Mouse (Mus musculus) embryonic fibroblast, embryonic 13.5 days (primary cell): ENCODE measurements around the gene Nf1. TPM values are rescaled to one million over a fixed set of nuclear protein-coding genes. Genes with fewer than 3 reads are reported as not detected.

ENCODE experiments used
- H3K27ac ChIP-seq: 2 replicates; pipeline ENCODE4 v1.5.1; 2012; ENCODE audit warnings: low read length, control low read depth, inconsistent platforms; ENCODE audit not compliant: insufficient read depth
- H3K4me1 ChIP-seq: 2 replicates; pipeline ENCODE4 v1.6.1; 2011; ENCODE audit warnings: low read length; ENCODE audit not compliant: control insufficient read depth, insufficient read depth
- H3K4me3 ChIP-seq: 2 replicates; pipeline ENCODE4 v1.5.1; 2011; ENCODE audit warnings: mild to moderate bottlenecking, control low read depth, low read length; ENCODE audit not compliant: insufficient read depth
- CTCF ChIP-seq: IDR thresholded peaks from 2 replicates; pipeline ENCODE4 v1.5.1; 2011; ENCODE audit warnings: mild to moderate bottlenecking, control low read depth, low read length, moderate library complexity, borderline replicate concordance; ENCODE audit not compliant: insufficient read depth
- POLR2A ChIP-seq: IDR thresholded peaks from 2 replicates; pipeline ENCODE4 v1.6.1; 2011; ENCODE audit warnings: low read depth, mild to moderate bottlenecking, control low read depth, low read length, moderate library complexity
- polyA plus RNA-seq: library from polyadenylated mRNA; stranded (reverse); fragments of >200 nt; gene quantifications from 2 replicates; pipeline ENCODE4 v1.2.4, GENCODE M21; 2011; ENCODE audit warnings: low read depth; ENCODE audit not compliant: missing spikeins, insufficient read length

The Nf1 gene
- polyA plus RNA-seq, 1 experiment: 65.2 TPM

DNA sequence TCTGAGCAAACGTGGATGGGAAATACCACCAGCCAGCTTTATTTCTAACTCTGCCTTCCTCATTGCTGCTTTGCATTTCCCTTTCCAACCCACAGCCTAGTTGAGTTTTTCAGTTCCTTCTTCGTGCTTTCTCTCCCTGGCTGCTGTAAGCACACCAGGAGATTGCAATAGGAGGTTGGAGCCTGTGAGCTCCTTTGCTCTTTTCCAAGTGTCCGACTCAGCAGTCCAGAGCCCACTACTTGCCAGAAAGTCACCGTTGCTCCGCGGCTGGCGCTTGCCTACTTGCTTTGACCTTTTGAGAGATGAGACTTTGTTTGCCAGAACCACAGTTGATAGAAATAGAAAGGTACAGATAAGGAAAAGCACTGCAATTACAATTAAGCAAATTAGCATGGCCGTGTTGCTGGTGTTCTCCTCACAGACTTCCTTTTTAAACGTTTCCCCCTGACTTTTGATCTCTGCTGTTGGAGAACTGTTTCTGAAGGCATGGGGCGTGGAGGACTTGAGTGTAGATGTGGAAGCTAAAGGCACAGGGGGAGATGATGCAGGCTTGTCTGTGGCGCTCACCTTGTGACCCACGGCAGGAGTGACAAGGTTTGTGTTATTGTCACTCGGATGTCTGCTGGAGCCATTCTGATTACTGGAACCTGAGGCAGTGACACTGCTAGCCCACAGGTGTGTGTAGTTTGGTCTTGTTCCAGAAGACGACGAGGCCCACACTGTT lies 187.7 kb downstream of the Nf1 start:
- H3K4me3 ChIP-seq: no peak overlapping the region
- TF ChIP-seq POLR2A: no peak
- TF ChIP-seq CTCF: no peak

GRCm38 (mm10) chr11:79527739-79528384 lies 188.4 kb downstream of the Nf1 start:
- Histone ChIP-seq H3K4me3 (no peak overlapping the region), H3K27ac (no peak overlapping the region), H3K4me1 (peaks cover 2% of the 10 kb centered on the region; the same call in 1 of the 2 replicates)
- no peak for TF ChIP-seq POLR2A
- no peak for TF ChIP-seq CTCF

More for the DNA sequence above, 187.7 kb downstream of the Nf1 start:
- H3K27ac ChIP-seq: no peak overlapping the region
- H3K4me1 ChIP-seq: peaks cover 2% of the 10 kb centered on the region; the same call in 1 of the 2 replicates

- TF ChIP-seq CTCF (no peak), POLR2A (no peak)
- Histone ChIP-seq H3K4me3 (no peak overlapping the region), H3K27ac (no peak overlapping the region), H3K4me1 (peaks cover under 1% of the 10 kb centered on the region; the same call in 1 of the 2 replicates)
Observed at GRCm38 (mm10) chr11:79528601-79529000, 189.1 kb downstream of the Nf1 start.

GRCm38 (mm10) chr11:79529226-79529625 lies 189.7 kb downstream of the Nf1 start:
- no peak for TF ChIP-seq CTCF
- no peak for TF ChIP-seq POLR2A
- Histone ChIP-seq H3K27ac (peak overlapping the region; percentile 44; the same call in 1 of the 2 replicates), H3K4me1 (peaks cover 5% of the 10 kb centered on the region)

DNA sequence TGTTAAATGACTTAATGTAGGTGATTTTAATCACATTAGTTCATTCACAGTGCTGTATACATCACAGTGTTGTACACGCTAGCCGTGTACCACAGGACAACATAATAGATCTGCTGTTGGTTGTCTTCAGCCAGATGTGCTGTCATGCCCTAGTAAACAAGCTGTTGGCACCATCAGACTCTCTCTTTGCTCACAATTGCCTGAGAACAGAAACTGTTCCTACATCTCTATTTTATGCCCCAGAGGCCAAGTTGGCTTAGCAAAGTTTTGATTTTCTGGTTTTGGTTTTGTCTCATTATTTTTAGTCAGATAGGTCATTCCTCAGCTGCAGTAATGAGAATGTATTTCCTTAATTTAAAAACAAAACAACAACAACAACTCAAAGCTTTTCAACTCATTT lies 190.2 kb downstream of the Nf1 start:
- H3K4me3 ChIP-seq: no peak overlapping the region
- no peak for TF ChIP-seq POLR2A
- no peak for TF ChIP-seq CTCF
- peak overlapping the region; percentile 44; the same call in 1 of the 2 replicates for H3K27ac ChIP-seq
- H3K4me1 ChIP-seq: peaks cover 5% of the 10 kb centered on the region

More at GRCm38 (mm10) chr11:79529226-79529625, 189.7 kb downstream of the Nf1 start:
- H3K4me3 ChIP-seq: no peak overlapping the region

GRCm38 (mm10) chr11:79530333-79530761 lies 190.9 kb downstream of the Nf1 start, which contains the start of the genes Evi2 and Evi2a:
Evi2 (minus strand) TSS chr11:79530589.
Evi2a (minus strand) TSS chr11:79530609.
- Histone ChIP-seq H3K4me3 (no peak within 1 kb of the TSS), H3K27ac (peak within 1 kb of the TSS; percentile 47; the same call in 1 of the 2 replicates), H3K4me1 (peaks cover 9% of the 10 kb centered on the region)
- no peak for TF ChIP-seq CTCF

DNA sequence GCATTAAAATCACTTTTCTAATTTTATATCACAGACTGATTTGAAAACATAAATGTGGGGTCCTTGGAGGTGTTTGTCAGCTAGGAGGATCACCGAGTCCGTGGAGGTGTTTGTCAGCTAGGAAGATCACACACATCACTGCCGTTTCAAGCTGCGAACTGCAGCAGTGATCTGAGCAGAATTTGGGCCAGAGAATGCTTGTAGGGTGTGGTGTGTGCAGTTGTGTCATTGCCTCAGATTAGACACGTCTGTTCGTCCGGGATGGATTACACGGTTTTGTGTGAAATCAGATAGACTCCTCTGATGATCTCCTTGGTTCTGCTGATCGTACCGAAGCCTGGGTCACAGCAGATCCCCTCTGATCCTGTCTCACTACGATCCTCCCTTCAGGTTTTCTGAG lies 191.3 kb downstream of the Nf1 start:
- Histone ChIP-seq H3K4me3 (no peak overlapping the region), H3K4me1 (peaks cover 12% of the 10 kb centered on the region), H3K27ac (peak overlapping the region; percentile 20; the same call in 1 of the 2 replicates)
- TF ChIP-seq CTCF (no peak), POLR2A (no peak)

DNA sequence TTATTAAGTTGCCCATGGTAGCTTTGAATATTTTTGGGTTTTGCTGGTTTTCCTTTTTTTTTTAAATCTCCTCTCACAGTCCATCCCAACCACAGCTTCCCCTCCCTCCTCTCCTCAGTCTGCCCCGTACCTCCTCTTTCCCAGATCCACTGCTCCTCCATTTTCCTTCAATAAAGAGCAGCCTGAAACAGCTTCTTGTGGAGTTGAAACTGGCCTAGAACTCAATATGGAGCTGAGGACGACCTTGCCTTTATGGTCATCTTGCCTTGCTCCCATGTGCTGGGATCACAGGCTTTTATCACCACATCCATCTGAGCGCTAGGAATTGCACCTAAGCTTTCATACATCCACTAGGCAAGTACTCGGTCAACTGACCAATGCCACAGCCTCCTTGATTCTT lies 192.0 kb downstream of the Nf1 start:
- Histone ChIP-seq H3K4me1 (peaks cover 12% of the 10 kb centered on the region), H3K27ac (no peak overlapping the region), H3K4me3 (no peak overlapping the region)
- TF ChIP-seq POLR2A: no peak
- no peak for TF ChIP-seq CTCF

DNA sequence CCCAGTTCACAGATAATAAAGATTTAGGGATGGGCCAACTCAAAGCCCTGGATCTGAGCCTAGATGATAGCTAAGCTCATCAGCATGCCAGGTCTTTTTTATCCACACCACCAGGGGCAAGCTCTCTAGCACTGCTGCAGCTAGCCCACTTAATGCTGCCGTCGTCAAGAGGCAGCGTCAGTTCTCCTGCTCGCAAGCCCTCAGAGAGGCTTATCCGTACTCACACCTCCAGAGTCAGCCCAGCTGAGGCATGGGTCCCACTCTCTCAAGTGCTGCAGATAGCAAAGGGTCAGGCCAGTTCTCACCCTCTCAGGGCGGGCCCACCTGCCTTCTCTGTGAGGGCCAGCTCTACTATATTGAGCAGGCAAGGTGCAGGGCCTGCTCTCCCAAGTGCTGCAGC lies 193.8 kb downstream of the Nf1 start:
- peaks cover 12% of the 10 kb centered on the region for H3K4me1 ChIP-seq
- no peak overlapping the region for H3K27ac ChIP-seq
- no peak for TF ChIP-seq CTCF
- TF ChIP-seq POLR2A: no peak
- no peak overlapping the region for H3K4me3 ChIP-seq
